Mouse (Mus musculus) bone marrow macrophage, adult 2 months (primary cell): Measurements from ENCODE around the gene Rad51.

Source experiments
- CTCF ChIP-seq: IDR thresholded peaks from 2 replicates; pipeline ENCODE4 v1.5.1; 2012; ENCODE audit warnings: low read depth, mild to moderate bottlenecking, low read length, moderate library complexity
- POLR2A ChIP-seq: IDR thresholded peaks from 2 replicates; pipeline ENCODE4 v1.6.1; 2012; ENCODE audit warnings: mild to moderate bottlenecking, low read depth, low read length, borderline replicate concordance

GRCm38 (mm10) chr2:119196316-119197108, 83.9 kb downstream of the Rad51 start:
- no peak for TF ChIP-seq POLR2A
- no peak for TF ChIP-seq CTCF
